Mouse (Mus musculus) liver, embryonic 12.5 days (tissue): ENCODE results near the gene Ublcp1. TPM values are rescaled to one million over a fixed set of nuclear protein-coding genes. Genes with fewer than 3 reads are reported as not detected.
A peak's percentile ranks its signal among the peaks of the same experiment; 100 is the strongest.
"Not testable (repeated sequence)": the region's sequence is repeated elsewhere in the genome, so short reads cannot be mapped to it uniquely, and the experiment has no call there.

Experiments used
- ATAC-seq: fragments of 200-750 bp; cut with Nextera tagmentation; 2 replicates; pipeline ENCODE4 v1.8.0; 2017; ENCODE audit warnings: moderate number of reproducible peaks, mild to moderate bottlenecking, moderate library complexity
- H3K27ac ChIP-seq: fragments of 300-500 bp; sonication (generic); 2 replicates; pipeline ENCODE4 v1.5.1; 2016; ENCODE audit warnings: mild to moderate bottlenecking
- H3K27me3 ChIP-seq: fragments of 300-500 bp; sonication (generic); replicated peaks from 2 replicates; pipeline ENCODE4 v1.6.1; 2016; ENCODE audit warnings: mild to moderate bottlenecking, moderate library complexity
- H3K36me3 ChIP-seq: fragments of 300-500 bp; sonication (generic); 2 replicates; pipeline ENCODE4 v1.6.1; 2016; ENCODE audit warnings: mild to moderate bottlenecking, moderate library complexity
- H3K4me1 ChIP-seq: fragments of 300-500 bp; sonication (generic); 2 replicates; pipeline ENCODE4 v1.6.1; 2016
- H3K4me2 ChIP-seq: fragments of 300-500 bp; sonication (generic); 2 replicates; pipeline ENCODE4 v1.6.1; 2016; ENCODE audit warnings: mild to moderate bottlenecking, moderate library complexity
- H3K4me3 ChIP-seq: fragments of 300-500 bp; sonication (generic); 2 replicates; pipeline ENCODE4 v1.5.1; 2016; ENCODE audit warnings: mild to moderate bottlenecking, moderate library complexity
- H3K9ac ChIP-seq: fragments of 300-500 bp; sonication (generic); 2 replicates; pipeline ENCODE4 v1.6.1; 2016; ENCODE audit warnings: mild to moderate bottlenecking, moderate library complexity
- H3K9me3 ChIP-seq: fragments of 300-500 bp; sonication (generic); replicated peaks from 2 replicates; pipeline ENCODE4 v1.6.1; 2016; ENCODE audit warnings: mild to moderate bottlenecking, moderate library complexity
- WGBS: fragments of 180-500 bp; shearing (Covaris S2); methylation state at CpG from one replicate; pipeline ENCODE4 v1.1.7; 2016; ENCODE audit not compliant: insufficient replicate concordance; 5-methylcytosine and 5-hydroxymethylcytosine counted together
- polyA plus RNA-seq: library from polyadenylated mRNA; unstranded; fragments of >200 nt; fragmentation: Nextera tagmentation; extraction: Ambion mirVana; gene quantifications from 2 replicates; pipeline ENCODE4 v1.2.1, GENCODE M21; 2016

Ublcp1 gene
- polyA plus RNA-seq, 1 experiment from 2014 or later, result 41.8 TPM

GRCm38 (mm10) chr11:44480246-44480645, 9.9 kb upstream of the Ublcp1 start:
- H3K36me3 ChIP-seq, result no peaks in the 10 kb centered on the region
- 84% methylated on average over 6 of the region's 6 CpGs for WGBS

GRCm38 (mm10) chr11:44478382-44478781, 8.1 kb upstream of the Ublcp1 start:
- ATAC-seq, result no peak
- H3K4me2 ChIP-seq, result no peak overlapping the region
- 81% methylated on average over 4 of the region's 4 CpGs for WGBS
- H3K36me3 ChIP-seq, result no peaks in the 10 kb centered on the region
- H3K4me3 ChIP-seq, result no peak overlapping the region
- no peaks in the 10 kb centered on the region for H3K9me3 ChIP-seq
- peaks cover 10% of the 10 kb centered on the region for H3K4me1 ChIP-seq
- H3K27me3 ChIP-seq, result no peaks in the 10 kb centered on the region
- no peak overlapping the region for H3K9ac ChIP-seq
- no peak overlapping the region for H3K27ac ChIP-seq

More at GRCm38 (mm10) chr11:44480246-44480645, 9.9 kb upstream of the Ublcp1 start:
- Histone ChIP-seq H3K9me3 (no peaks in the 10 kb centered on the region), H3K4me2 (no peak overlapping the region), H3K4me3 (no peak overlapping the region), H3K27me3 (no peaks in the 10 kb centered on the region), H3K27ac (no peak overlapping the region), H3K4me1 (peaks cover 3% of the 10 kb centered on the region; the same call in 1 of the 2 replicates), H3K9ac (no peak overlapping the region)
- ATAC-seq, result no peak

- H3K36me3 ChIP-seq, result 0 out of 2 replicates have a peak, but pooled peaks cover 6% of the 10 kb centered on the region
- H3K4me3 ChIP-seq, result no peak overlapping the region
- H3K9ac ChIP-seq, result no peak overlapping the region
- no peak overlapping the region for H3K27ac ChIP-seq
- no peaks in the 10 kb centered on the region for H3K27me3 ChIP-seq
- no peak for ATAC-seq
- 47% methylated on average over 2 of the region's 2 CpGs for WGBS
- no peaks in the 10 kb centered on the region for H3K9me3 ChIP-seq
- H3K4me1 ChIP-seq, result peaks cover 27% of the 10 kb centered on the region
- H3K4me2 ChIP-seq, result no peak overlapping the region
Measured at GRCm38 (mm10) chr11:44476445-44476844, 6.1 kb upstream of the Ublcp1 start.

GRCm38 (mm10) chr11:44475467-44475866, 5.2 kb upstream of the Ublcp1 start:
- ATAC-seq, result no peak
- WGBS, result 64% methylated on average over 3 of the region's 3 CpGs
- no peak overlapping the region for H3K9ac ChIP-seq
- 0 out of 2 replicates have a peak, but pooled peaks cover 6% of the 10 kb centered on the region for H3K36me3 ChIP-seq
- H3K9me3 ChIP-seq, result no peaks in the 10 kb centered on the region
- H3K4me1 ChIP-seq, result peaks cover 32% of the 10 kb centered on the region
- no peak overlapping the region for H3K4me2 ChIP-seq
- no peaks in the 10 kb centered on the region for H3K27me3 ChIP-seq
- no peak overlapping the region for H3K4me3 ChIP-seq
- no peak overlapping the region for H3K27ac ChIP-seq

- H3K9ac ChIP-seq, result peak overlapping the region; percentile 98
- peaks cover 61% of the 10 kb centered on the region for H3K4me1 ChIP-seq
- peak overlapping the region; percentile 92 for H3K4me2 ChIP-seq
- H3K4me3 ChIP-seq, result peak overlapping the region; percentile 86
- peak overlapping the region; percentile 100 for H3K27ac ChIP-seq
- no peaks in the 10 kb centered on the region for H3K9me3 ChIP-seq
- 0 out of 2 replicates have a peak, but pooled peaks cover 6% of the 10 kb centered on the region for H3K36me3 ChIP-seq
- no peaks in the 10 kb centered on the region for H3K27me3 ChIP-seq
- no peak for ATAC-seq
- WGBS, result 17% methylated on average over 4 of the region's 4 CpGs
Measured at GRCm38 (mm10) chr11:44471337-44471995, 1.2 kb upstream of the Ublcp1 start.

DNA sequence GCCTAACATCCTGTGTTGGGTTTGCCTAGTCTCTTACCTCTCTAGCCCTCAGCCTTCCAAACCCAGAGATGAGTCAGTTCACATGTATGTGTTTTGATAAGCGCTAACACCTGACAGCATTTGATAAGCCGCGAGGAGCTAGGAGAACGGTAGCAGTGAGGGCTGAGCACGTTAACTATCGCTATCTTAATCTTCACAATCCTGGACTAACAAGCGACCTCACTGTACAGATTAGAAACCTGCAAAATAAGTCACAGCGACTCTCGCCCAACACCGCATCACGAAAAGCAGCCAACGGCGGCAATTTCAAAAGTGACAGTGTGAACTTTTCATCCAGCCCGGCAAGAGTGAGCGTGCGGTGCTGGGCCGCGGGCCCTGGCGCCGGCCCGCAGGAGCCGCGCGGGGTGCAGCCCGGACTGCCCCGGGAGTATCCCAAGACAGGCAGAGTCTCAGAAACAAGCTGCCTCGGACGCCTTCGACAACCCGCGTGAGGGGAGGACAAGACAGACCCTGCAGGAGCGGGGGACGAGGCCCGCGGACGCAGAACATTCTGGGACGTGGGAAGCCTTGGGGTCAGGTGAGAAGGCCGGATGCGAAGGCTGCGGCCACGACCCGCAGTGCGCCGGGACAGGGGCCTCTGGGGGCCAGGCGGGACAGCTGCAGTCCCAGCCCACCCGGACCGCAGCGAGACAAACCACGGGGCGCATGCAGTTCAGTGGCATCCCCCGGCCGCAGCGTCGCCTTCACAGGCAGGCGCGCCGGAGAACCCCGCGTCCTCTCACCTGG, 459 bp downstream of the Ublcp1 start:
- ATAC-seq, result peak; percentile 90

DNA sequence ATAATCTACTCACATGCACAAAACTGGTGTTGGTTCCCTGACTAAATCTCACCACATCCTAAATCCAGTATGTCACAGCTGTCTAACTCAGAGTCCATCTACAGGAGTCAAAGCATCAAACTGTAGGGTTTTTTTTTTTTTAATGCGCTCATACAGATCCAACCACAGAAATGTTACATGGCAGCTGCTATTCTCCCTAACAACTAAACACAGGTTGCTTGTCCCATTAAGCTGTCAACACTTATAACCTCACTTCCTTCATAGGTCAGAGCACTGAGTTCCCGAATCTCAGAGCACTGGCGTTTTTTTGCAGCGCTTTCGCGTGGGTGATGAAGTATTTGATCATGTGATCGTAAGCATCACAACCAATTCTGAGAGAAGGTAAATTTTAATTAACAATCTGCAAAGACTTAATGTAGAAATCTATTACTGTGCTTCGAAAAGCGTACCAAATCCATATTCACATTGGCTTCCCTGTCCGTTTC, 1.9 kb downstream of the Ublcp1 start:
- Histone ChIP-seq H3K27me3 (no peaks in the 10 kb centered on the region), H3K27ac (peak overlapping the region; percentile 100), H3K36me3 (peaks cover 25% of the 10 kb centered on the region), H3K4me1 (peaks cover 57% of the 10 kb centered on the region), H3K4me3 (no peak overlapping the region), H3K9me3 (no peaks in the 10 kb centered on the region), H3K4me2 (0 out of 2 replicates have a peak overlapping the region, but pooled peaks have one; percentile 92), H3K9ac (no peak overlapping the region)
- no peak for ATAC-seq
- 84% methylated on average over 10 of the region's 10 CpGs for WGBS

More for the DNA sequence above, 459 bp downstream of the Ublcp1 start:
- Histone ChIP-seq H3K27ac (peak overlapping the region; percentile 100), H3K36me3 (peaks cover 15% of the 10 kb centered on the region), H3K4me2 (peak overlapping the region; percentile 92), H3K9me3 (no peaks in the 10 kb centered on the region), H3K27me3 (no peaks in the 10 kb centered on the region), H3K4me3 (peak overlapping the region; percentile 86), H3K9ac (peak overlapping the region; percentile 98), H3K4me1 (peaks cover 62% of the 10 kb centered on the region)
- under 1% methylated on average over 59 of the region's 59 CpGs for WGBS

DNA sequence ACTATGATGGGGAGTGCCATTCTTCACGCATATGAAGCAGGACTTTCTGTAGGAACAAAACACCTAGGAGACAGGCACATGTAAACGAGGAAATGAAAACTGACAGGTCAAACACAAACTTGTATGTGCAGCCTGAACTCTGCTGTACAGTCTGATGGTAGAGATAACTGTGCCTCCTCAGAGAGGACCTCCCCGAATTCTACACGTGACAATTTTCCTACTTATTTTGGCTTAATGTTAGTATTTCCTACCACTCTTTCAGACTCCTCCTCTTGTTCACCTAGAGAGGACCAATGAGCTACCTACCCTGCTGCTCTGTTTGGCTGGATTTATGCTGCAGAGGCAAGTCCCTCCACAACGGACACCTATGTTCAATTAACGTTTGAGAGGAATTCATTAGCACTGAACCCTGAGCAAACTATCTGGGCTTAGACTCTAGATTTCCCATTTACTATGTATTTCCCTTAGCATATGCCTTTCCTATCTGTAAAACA, 3.3 kb downstream of the Ublcp1 start:
- H3K9me3 ChIP-seq, result no peaks in the 10 kb centered on the region
- H3K9ac ChIP-seq, result peak overlapping the region; percentile 13; the same call in 1 of the 2 replicates
- H3K4me3 ChIP-seq, result no peak overlapping the region
- ATAC-seq, result no peak
- H3K27me3 ChIP-seq, result no peaks in the 10 kb centered on the region
- H3K4me1 ChIP-seq, result peaks cover 45% of the 10 kb centered on the region
- H3K36me3 ChIP-seq, result peaks cover 23% of the 10 kb centered on the region
- H3K4me2 ChIP-seq, result 0 out of 2 replicates have a peak overlapping the region, but pooled peaks have one; percentile 1
- WGBS, result 52% methylated on average over 6 of the region's 6 CpGs
- peak overlapping the region; percentile 70 for H3K27ac ChIP-seq

GRCm38 (mm10) chr11:44461493-44461892, 8.8 kb downstream of the Ublcp1 start:
- Histone ChIP-seq H3K36me3 (peaks cover 69% of the 10 kb centered on the region), H3K4me1 (peaks cover 9% of the 10 kb centered on the region), H3K9me3 (no peaks in the 10 kb centered on the region), H3K9ac (no peak overlapping the region), H3K4me3 (no peak overlapping the region), H3K27me3 (no peaks in the 10 kb centered on the region), H3K27ac (no peak overlapping the region), H3K4me2 (no peak overlapping the region)
- ATAC-seq, result no peak
- 85% methylated on average over 6 of the region's 6 CpGs for WGBS

- Histone ChIP-seq H3K4me3 (no peak overlapping the region), H3K27ac (no peak overlapping the region), H3K36me3 (peaks cover 47% of the 10 kb centered on the region), H3K4me2 (no peak overlapping the region), H3K9ac (no peak overlapping the region), H3K9me3 (no peaks in the 10 kb centered on the region), H3K4me1 (peaks cover 14% of the 10 kb centered on the region), H3K27me3 (no peaks in the 10 kb centered on the region)
- ATAC-seq, result peak; percentile 46; the same call in 1 of the 2 replicates
- WGBS, result 57% methylated on average over 2 of the region's 2 CpGs
Measured at GRCm38 (mm10) chr11:44453423-44453822, 16.9 kb downstream of the Ublcp1 start.

- H3K27me3 ChIP-seq, H3K9ac ChIP-seq, H3K4me3 ChIP-seq, H3K27ac ChIP-seq, ATAC-seq, H3K4me2 ChIP-seq, H3K9me3 ChIP-seq: not testable (repeated sequence)
- WGBS, result 77% methylated on average over 5 of the region's 5 CpGs
- H3K36me3 ChIP-seq, result peaks cover 34% of the 10 kb centered on the region
- peaks cover 14% of the 10 kb centered on the region for H3K4me1 ChIP-seq
Measured at GRCm38 (mm10) chr11:44452016-44452415, 18.3 kb downstream of the Ublcp1 start.

DNA sequence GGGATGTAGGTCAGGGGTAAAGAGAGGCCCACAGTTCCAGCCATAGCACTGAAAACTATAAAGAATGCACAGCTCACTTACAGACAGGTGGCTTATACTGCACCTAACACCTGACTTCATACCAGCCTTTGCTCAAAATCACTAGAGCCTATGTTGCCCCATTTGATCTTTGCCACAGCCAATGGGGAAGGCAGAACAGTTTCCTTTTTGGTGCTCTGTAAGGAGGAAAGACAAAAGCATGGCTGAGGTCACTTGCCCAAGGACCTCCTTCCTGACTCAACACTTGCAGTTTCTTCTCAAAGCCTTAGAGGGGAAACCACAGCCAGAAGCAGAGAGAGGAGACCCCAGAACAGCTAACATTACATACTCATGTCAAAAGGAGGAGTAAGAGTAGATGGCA, 19.3 kb downstream of the Ublcp1 start:
- H3K9ac ChIP-seq, result no peak overlapping the region
- H3K4me2 ChIP-seq, result no peak overlapping the region
- H3K36me3 ChIP-seq, result peaks cover 25% of the 10 kb centered on the region
- H3K27ac ChIP-seq, result no peak overlapping the region
- H3K4me3 ChIP-seq, result no peak overlapping the region
- H3K27me3 ChIP-seq, result no peaks in the 10 kb centered on the region
- ATAC-seq, result no peak
- H3K4me1 ChIP-seq, result peaks cover 8% of the 10 kb centered on the region; the same call in 1 of the 2 replicates
- no peaks in the 10 kb centered on the region for H3K9me3 ChIP-seq
